Mouse (Mus musculus): ENCODE data around the gene Heg1. TPM values are rescaled to one million over a fixed set of nuclear protein-coding genes. Genes with fewer than 3 reads are reported as not detected.

The Heg1 gene
- total RNA-seq, 4 experiments from 2014 or later, result 122 to 159 (median 140) TPM

- no peak for DNase-seq (ENCODE audit: low spot score)
Measured at GRCm38 (mm10) chr16:33818413-33819165, 134.4 kb downstream of the Heg1 start.

- peak; percentile 92 for DNase-seq (ENCODE audit: low spot score)
Measured at GRCm38 (mm10) chr16:33820269-33821178, 136.4 kb downstream of the Heg1 start.

Other genes with a start within 250 kb of the Heg1 start
- under 1 TPM; 0.34 to 0.72 (median 0.47) TPM for gene Slc12a8, start 167.0 kb upstream of the Heg1 start, total RNA-seq (2022)
- under 1 TPM in 2 of 4 experiments, not detected in 2; 0.09 to 0.14 TPM for gene Muc13, start 109.7 kb downstream of the Heg1 start, total RNA-seq (2022)
- 100 to 1,000 TPM in 1 of 4 experiments, 10 to 100 TPM in 3; 87.6 to 103 (median 91.3) TPM for gene Itgb5, start 145.3 kb downstream of the Heg1 start, total RNA-seq (2022)

Measured in heart, adult 8-10 months (tissue).